Mouse (Mus musculus): Measurements from ENCODE around the gene Cdca7l.

The Cdca7l gene

GRCm38 (mm10) chr12:117832190-117832589, 28.1 kb downstream of the Cdca7l start:
- Histone ChIP-seq H3K27me3 (ENCODE audit: control insufficient read depth, insufficient read depth, low read length, poor library complexity, severe bottlenecking) (no peaks in the 10 kb centered on the region), H3K36me3 (ENCODE audit: control insufficient read depth, insufficient read depth, low read length, poor library complexity, severe bottlenecking) (no peaks in the 10 kb centered on the region)
- DNase-seq (ENCODE audit: low read depth, low spot score): no peak

GRCm38 (mm10) chr12:117834652-117835051, 30.6 kb downstream of the Cdca7l start:
- DNase-seq (ENCODE audit: low read depth, low spot score): no peak
- no peaks in the 10 kb centered on the region for H3K27me3 ChIP-seq (ENCODE audit: control insufficient read depth, insufficient read depth, low read length, poor library complexity, severe bottlenecking)
- H3K36me3 ChIP-seq (ENCODE audit: control insufficient read depth, insufficient read depth, low read length, poor library complexity, severe bottlenecking): no peaks in the 10 kb centered on the region

GRCm38 (mm10) chr12:117835371-117835770, 31.3 kb downstream of the Cdca7l start:
- Histone ChIP-seq H3K27me3 (ENCODE audit: control insufficient read depth, insufficient read depth, low read length, poor library complexity, severe bottlenecking) (no peaks in the 10 kb centered on the region), H3K36me3 (ENCODE audit: control insufficient read depth, insufficient read depth, low read length, poor library complexity, severe bottlenecking) (no peaks in the 10 kb centered on the region)
- DNase-seq (ENCODE audit: low read depth, low spot score): no peak

- Histone ChIP-seq H3K27me3 (ENCODE audit: control insufficient read depth, insufficient read depth, low read length, poor library complexity, severe bottlenecking) (no peaks in the 10 kb centered on the region), H3K36me3 (ENCODE audit: control insufficient read depth, insufficient read depth, low read length, poor library complexity, severe bottlenecking) (no peaks in the 10 kb centered on the region)
- no peak for DNase-seq (ENCODE audit: low read depth, low spot score)
Measured at GRCm38 (mm10) chr12:117837376-117837775, 33.3 kb downstream of the Cdca7l start.

- Histone ChIP-seq H3K36me3 (ENCODE audit: control insufficient read depth, insufficient read depth, low read length, poor library complexity, severe bottlenecking) (no peaks in the 10 kb centered on the region), H3K27me3 (ENCODE audit: control insufficient read depth, insufficient read depth, low read length, poor library complexity, severe bottlenecking) (no peaks in the 10 kb centered on the region)
- no peak for DNase-seq (ENCODE audit: low read depth, low spot score)
Measured at GRCm38 (mm10) chr12:117840705-117841104, 36.6 kb downstream of the Cdca7l start.

- no peak for DNase-seq (ENCODE audit: low read depth, low spot score)
- Histone ChIP-seq H3K36me3 (ENCODE audit: control insufficient read depth, insufficient read depth, low read length, poor library complexity, severe bottlenecking) (no peaks in the 10 kb centered on the region), H3K27me3 (ENCODE audit: control insufficient read depth, insufficient read depth, low read length, poor library complexity, severe bottlenecking) (no peaks in the 10 kb centered on the region)
Measured at GRCm38 (mm10) chr12:117842676-117843075, 38.6 kb downstream of the Cdca7l start.

- Histone ChIP-seq H3K36me3 (ENCODE audit: control insufficient read depth, insufficient read depth, low read length, poor library complexity, severe bottlenecking) (no peaks in the 10 kb centered on the region), H3K27me3 (ENCODE audit: control insufficient read depth, insufficient read depth, low read length, poor library complexity, severe bottlenecking) (no peaks in the 10 kb centered on the region)
- DNase-seq (ENCODE audit: low read depth, low spot score): peak; percentile 62
Measured at GRCm38 (mm10) chr12:117843302-117844074, 39.4 kb downstream of the Cdca7l start.

- H3K36me3 ChIP-seq (ENCODE audit: control insufficient read depth, insufficient read depth, low read length, poor library complexity, severe bottlenecking): no peaks in the 10 kb centered on the region
- no peaks in the 10 kb centered on the region for H3K27me3 ChIP-seq (ENCODE audit: control insufficient read depth, insufficient read depth, low read length, poor library complexity, severe bottlenecking)
- DNase-seq (ENCODE audit: low read depth, low spot score): no peak
Measured at GRCm38 (mm10) chr12:117844075-117844408, 40.0 kb downstream of the Cdca7l start.

GRCm38 (mm10) chr12:117844917-117845316, 40.8 kb downstream of the Cdca7l start:
- no peak for DNase-seq (ENCODE audit: low read depth, low spot score)
- Histone ChIP-seq H3K27me3 (ENCODE audit: control insufficient read depth, insufficient read depth, low read length, poor library complexity, severe bottlenecking) (no peaks in the 10 kb centered on the region), H3K36me3 (ENCODE audit: control insufficient read depth, insufficient read depth, low read length, poor library complexity, severe bottlenecking) (no peaks in the 10 kb centered on the region)

- DNase-seq (ENCODE audit: low read depth, low spot score): no peak
- H3K27me3 ChIP-seq (ENCODE audit: control insufficient read depth, insufficient read depth, low read length, poor library complexity, severe bottlenecking): no peaks in the 10 kb centered on the region
- H3K36me3 ChIP-seq (ENCODE audit: control insufficient read depth, insufficient read depth, low read length, poor library complexity, severe bottlenecking): no peaks in the 10 kb centered on the region
Measured at GRCm38 (mm10) chr12:117848621-117849020, 44.5 kb downstream of the Cdca7l start.

- H3K27me3 ChIP-seq (ENCODE audit: control insufficient read depth, insufficient read depth, low read length, poor library complexity, severe bottlenecking): no peaks in the 10 kb centered on the region
- DNase-seq (ENCODE audit: low read depth, low spot score): no peak
- H3K36me3 ChIP-seq (ENCODE audit: control insufficient read depth, insufficient read depth, low read length, poor library complexity, severe bottlenecking): no peaks in the 10 kb centered on the region
Measured at GRCm38 (mm10) chr12:117850472-117850871, 46.4 kb downstream of the Cdca7l start.

- Histone ChIP-seq H3K36me3 (ENCODE audit: control insufficient read depth, insufficient read depth, low read length, poor library complexity, severe bottlenecking) (no peaks in the 10 kb centered on the region), H3K27me3 (ENCODE audit: control insufficient read depth, insufficient read depth, low read length, poor library complexity, severe bottlenecking) (no peaks in the 10 kb centered on the region)
- DNase-seq (ENCODE audit: low read depth, low spot score): peak; percentile 69
Measured at GRCm38 (mm10) chr12:117853316-117853715, 49.2 kb downstream of the Cdca7l start.

- H3K27me3 ChIP-seq (ENCODE audit: control insufficient read depth, insufficient read depth, low read length, poor library complexity, severe bottlenecking): no peaks in the 10 kb centered on the region
- no peaks in the 10 kb centered on the region for H3K36me3 ChIP-seq (ENCODE audit: control insufficient read depth, insufficient read depth, low read length, poor library complexity, severe bottlenecking)
- DNase-seq (ENCODE audit: low read depth, low spot score): no peak
Measured at GRCm38 (mm10) chr12:117857023-117857422, 52.9 kb downstream of the Cdca7l start.

- DNase-seq (ENCODE audit: low read depth, low spot score): no peak
- H3K36me3 ChIP-seq (ENCODE audit: control insufficient read depth, insufficient read depth, low read length, poor library complexity, severe bottlenecking): no peaks in the 10 kb centered on the region
- no peaks in the 10 kb centered on the region for H3K27me3 ChIP-seq (ENCODE audit: control insufficient read depth, insufficient read depth, low read length, poor library complexity, severe bottlenecking)
Measured at GRCm38 (mm10) chr12:117857884-117858283, 53.8 kb downstream of the Cdca7l start.

GRCm38 (mm10) chr12:117860840-117861239, 56.8 kb downstream of the Cdca7l start:
- DNase-seq (ENCODE audit: low read depth, low spot score): no peak
- H3K36me3 ChIP-seq (ENCODE audit: control insufficient read depth, insufficient read depth, low read length, poor library complexity, severe bottlenecking): no peaks in the 10 kb centered on the region; the same call in 1 of the 2 replicates
- H3K27me3 ChIP-seq (ENCODE audit: control insufficient read depth, insufficient read depth, low read length, poor library complexity, severe bottlenecking): no peaks in the 10 kb centered on the region

- H3K36me3 ChIP-seq (ENCODE audit: control insufficient read depth, insufficient read depth, low read length, poor library complexity, severe bottlenecking): no peaks in the 10 kb centered on the region; the same call in 1 of the 2 replicates
- no peaks in the 10 kb centered on the region for H3K27me3 ChIP-seq (ENCODE audit: control insufficient read depth, insufficient read depth, low read length, poor library complexity, severe bottlenecking)
- DNase-seq (ENCODE audit: low read depth, low spot score): no peak
Measured at GRCm38 (mm10) chr12:117861249-117861648, 57.2 kb downstream of the Cdca7l start.

Data from splenic B cell, adult 2 months (primary cell).